Mouse (Mus musculus) T-helper 1 cell (primary cell): Measurements from ENCODE around the gene Net1.
"Not testable (repeated sequence)": the region's sequence is repeated elsewhere in the genome, so short reads cannot be mapped to it uniquely, and the experiment has no call there.

Source experiments
- in situ Hi-C: fragments of 300-600 bp; cut with MboI, MseI; formaldehyde crosslinking; loops from one replicate; pipeline ENCODE4 v1.15.1; 2025; ENCODE audit warnings: high pct_unique_total_duplicates

Net1 gene

DNA sequence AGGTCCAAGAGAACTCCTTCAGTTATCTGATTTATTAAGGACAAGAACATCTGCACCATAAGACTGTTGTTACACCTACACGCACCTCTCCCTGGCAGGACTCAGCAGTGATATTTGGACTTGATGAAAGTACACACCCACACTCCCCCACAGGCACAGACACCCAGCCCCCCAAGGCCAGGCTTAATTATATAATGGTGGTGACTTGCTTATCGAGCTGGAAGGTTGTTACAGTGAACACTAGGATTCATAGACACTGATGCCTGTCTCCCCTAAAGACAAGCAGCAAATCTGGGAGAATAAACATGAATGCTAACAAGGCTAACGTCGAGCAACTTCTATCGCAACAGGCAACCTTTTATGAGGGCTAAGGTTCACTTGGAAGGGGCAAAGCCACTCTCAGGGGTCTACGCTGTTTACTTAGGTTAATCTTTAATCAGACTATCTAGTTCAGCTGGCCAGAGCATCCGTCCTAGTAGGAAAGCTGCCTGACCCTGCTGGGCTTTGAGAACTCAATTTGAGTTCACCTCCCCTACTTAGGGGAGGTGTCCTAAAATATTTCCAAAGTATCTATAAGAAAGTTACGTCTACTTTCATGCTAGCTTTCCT lies 26.4 kb downstream of the Net1 start:
- in situ Hi-C loops: no loop called here

GRCm38 (mm10) chr13:3890061-3890460 lies 28.0 kb downstream of the Net1 start:
- in situ Hi-C loops: no loop called here

DNA sequence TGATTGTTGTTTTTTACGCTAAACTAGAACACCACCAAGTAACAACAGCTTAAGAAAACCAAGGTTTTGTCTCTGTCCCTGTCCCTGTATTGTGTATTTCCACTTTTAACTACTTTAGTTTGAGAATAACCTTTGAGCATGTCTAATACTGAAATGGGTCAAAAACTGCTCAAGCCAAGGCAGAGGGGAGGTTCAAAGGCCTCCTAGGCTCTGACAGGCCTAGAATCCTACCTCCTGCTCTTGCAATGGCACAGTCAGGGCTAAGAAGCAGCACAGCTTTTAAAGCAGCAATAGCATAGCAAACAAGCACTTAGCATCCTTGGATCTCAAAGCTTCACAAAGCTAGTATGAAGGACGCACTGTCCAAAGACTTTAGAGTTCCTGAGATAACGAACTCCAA lies 28.9 kb downstream of the Net1 start:
- in situ Hi-C loops: no loop called here

- in situ Hi-C loops: no loop called here
Observed at GRCm38 (mm10) chr13:3886663-3887062, 31.4 kb downstream of the Net1 start.

DNA sequence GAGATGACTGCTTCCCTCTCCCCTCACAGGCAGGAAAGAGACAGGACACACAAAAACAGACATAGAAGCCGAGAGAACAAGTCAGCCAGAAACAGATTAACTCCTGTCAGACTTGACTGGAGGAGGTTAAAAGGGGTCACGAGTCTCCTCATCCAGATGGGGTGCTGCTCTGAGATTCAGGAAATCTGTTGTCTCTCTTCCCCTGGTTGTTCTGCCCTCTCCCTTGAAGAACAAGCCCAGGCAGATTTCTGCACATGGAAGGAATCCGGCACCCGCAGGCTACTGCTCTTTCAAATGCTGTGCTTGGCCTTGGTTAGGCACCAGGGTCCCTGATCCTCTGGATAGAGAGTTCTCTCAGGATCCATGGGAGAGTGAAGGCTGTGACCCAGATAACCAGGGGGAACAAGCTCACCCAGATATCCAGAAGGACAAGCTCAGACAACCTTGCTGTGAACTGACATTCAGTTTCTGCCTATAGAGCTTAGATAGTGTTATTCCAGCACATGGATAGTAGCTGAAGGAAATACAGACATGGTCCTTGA lies 40.3 kb downstream of the Net1 start:
- in situ Hi-C loops: no loop called here

DNA sequence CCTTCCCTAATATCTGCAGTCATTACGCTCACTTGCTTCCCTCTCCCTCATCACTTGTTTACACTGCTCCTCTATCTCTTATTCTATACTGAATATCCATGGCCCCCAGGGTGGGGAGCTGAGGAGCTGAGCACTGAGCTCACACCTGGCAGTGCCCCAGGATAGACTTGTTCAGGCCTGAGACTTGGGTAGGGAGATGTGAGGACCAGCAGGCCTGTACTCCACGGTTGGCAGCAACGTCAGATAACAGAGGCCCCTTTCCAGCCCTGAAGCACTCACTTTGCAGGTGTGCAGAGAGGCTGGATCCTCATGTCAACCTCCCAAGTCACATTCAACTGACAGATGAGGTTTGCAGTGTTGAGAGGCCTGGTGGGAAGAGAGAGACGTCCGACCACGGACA lies 40.8 kb downstream of the Net1 start:
- in situ Hi-C loops: no loop called here

- in situ Hi-C loops: no loop called here
Observed at GRCm38 (mm10) chr13:3876448-3876847, 41.6 kb downstream of the Net1 start.

DNA sequence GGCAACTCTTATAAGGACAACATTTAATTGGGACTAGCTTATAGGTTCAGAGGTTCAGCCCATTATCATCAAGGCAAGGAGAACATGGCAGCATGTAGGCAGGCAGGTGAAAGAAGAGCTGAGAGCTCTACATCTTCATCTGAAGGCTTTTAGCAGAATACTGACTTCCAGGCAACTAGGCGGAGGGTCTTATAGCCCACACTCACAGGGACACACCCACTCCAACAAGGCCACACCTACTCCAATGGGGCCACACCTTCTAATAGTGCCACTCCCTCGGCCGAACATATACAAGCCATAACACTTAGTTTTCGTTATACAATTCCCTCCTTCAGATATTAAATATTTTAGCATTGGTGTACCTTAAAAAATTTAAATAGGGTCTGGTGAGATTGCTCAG lies 45.2 kb downstream of the Net1 start:
- in situ Hi-C loops: no loop called here

DNA sequence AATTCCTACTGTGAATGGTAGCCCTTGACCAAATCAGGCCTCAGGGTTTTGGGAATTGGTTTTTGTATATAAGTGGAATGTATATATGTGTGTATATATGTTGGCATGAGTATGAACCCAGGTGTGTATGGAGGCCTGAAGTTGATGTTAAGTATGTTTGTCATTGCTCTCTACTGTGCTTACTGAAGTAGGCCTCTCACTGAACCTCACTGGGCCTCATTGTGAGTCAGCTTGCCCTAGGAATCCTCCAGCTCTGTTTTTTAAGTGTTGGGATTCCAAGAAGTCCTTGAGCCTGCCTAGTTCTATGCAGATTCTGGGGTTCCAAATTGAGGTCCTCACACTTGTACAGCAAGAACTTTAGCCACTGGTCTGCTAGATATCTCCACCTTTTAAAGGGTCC lies 48.1 kb downstream of the Net1 start:
- in situ Hi-C loops: loop anchor here (5.0 kb wide), 1 partner anchor 73 kb away; no protein-coding TSS in a partner anchor

DNA sequence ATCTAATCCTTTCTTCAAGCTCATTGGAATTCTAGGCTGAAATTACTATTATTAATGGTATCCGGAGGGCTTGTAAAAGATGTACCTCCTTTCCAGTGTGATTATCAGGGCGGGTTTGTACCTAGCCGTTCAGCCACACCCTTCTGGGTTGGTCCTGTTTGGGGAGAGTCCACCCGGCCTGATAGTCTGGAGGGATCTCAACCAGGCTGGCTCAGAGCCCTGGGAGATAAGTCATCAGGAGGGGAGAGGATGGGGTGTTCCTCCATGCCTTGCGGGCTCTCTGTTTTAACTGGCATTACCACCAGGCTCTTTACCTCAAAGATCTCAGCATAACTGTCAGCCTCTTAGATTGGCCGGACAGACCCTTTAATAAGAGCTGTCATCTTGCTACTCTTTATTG lies 50.9 kb downstream of the Net1 start:
- in situ Hi-C loops: loop anchor here (5.0 kb wide), 1 partner anchor 70 kb away; no protein-coding TSS in a partner anchor

- in situ Hi-C loops: loop anchor here (5.0 kb wide), 1 partner anchor 69 kb away; no protein-coding TSS in a partner anchor
Observed at GRCm38 (mm10) chr13:3866355-3867052, 51.5 kb downstream of the Net1 start.

- in situ Hi-C loops: loop anchor here (5.0 kb wide), 1 partner anchor 68 kb away; no protein-coding TSS in a partner anchor
Observed at GRCm38 (mm10) chr13:3865648-3866354, 52.2 kb downstream of the Net1 start.

GRCm38 (mm10) chr13:3862922-3863580 lies 55.0 kb downstream of the Net1 start:
- in situ Hi-C loops: no loop called here

- in situ Hi-C loops: no loop called here
Observed at GRCm38 (mm10) chr13:3862325-3862724, 55.7 kb downstream of the Net1 start.

GRCm38 (mm10) chr13:3861251-3861650 lies 56.8 kb downstream of the Net1 start:
- in situ Hi-C loops: no loop called here

GRCm38 (mm10) chr13:3856252-3856651 lies 61.8 kb downstream of the Net1 start:
- in situ Hi-C loops: no loop called here

DNA sequence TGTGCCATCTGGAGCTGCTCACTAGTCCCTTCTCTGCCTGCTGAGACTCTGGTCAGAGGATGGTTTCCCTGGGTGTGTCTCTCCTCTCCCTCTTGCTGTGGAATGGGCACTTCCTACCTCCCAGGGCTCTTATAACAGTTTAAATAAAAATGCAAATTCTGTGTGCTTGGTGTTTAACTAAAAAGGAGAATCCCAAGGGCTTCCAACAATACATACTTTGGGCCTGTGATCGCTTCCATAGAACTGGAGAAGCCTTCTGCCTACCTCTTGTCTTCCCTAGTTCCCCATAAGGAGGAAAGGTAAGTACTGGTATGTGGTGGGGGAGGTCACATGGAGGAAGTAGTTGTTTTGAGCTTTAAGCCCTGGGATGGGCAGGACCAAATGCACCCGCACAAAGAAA lies 63.2 kb downstream of the Net1 start:
- in situ Hi-C loops: no loop called here

- in situ Hi-C loops: not testable (repeated sequence)
Observed at GRCm38 (mm10) chr13:3853648-3854333, 64.2 kb downstream of the Net1 start, which contains the start of gene Calm5. Gene Calm5 (plus strand): TSS chr13:3854173.

GRCm38 (mm10) chr13:3850330-3850729 lies 67.7 kb downstream of the Net1 start:
- in situ Hi-C loops: no loop called here

DNA sequence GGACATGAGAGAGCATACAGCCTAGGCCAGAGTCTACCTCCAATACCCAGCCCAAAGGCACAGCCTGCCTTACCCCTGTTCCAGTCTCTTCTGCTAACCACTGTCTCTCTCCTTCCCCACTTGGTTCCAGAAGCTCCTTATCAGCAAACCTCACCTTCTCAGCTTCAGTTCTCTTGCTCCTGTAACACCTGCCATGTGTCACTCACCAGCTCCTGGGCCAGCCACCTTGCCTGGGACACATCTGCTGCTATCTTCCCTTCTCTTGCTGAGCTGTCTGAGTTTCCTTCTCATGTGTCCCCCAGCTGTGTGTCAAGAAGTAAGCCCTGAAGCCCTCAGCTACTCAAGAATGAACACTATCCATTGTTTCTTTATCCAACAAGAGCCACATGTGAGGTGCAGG lies 77.4 kb downstream of the Net1 start:
- in situ Hi-C loops: not testable (repeated sequence)

DNA sequence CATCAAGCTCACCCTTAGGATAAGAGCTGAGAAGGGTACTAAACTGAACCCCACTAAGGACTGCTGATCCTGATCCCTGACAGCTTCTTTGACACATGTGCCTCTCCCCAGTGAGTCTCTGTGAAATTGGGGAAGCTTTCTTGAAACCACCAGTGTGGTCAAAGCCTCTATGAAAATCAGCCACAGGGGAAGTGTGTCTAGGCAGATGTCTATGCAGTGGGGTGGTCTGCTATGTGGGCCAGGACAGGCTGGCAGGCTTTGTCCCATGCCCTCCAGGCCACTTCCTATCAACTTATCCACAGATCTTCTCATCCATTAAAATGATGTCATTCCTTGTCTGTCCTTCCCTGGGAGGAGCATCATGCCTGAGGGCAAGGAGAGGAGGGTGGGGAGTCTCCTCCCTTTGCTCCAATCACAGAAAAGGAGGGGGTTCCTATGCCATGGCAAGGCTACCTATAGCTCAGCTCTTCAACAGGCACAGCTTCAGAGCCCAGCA lies 80.7 kb downstream of the Net1 start, which contains the start of gene Calm4:
Gene Calm4 (plus strand): TSS at position 446 of the 496 bp plus-strand sequence.
- in situ Hi-C loops: not testable (repeated sequence)
